14 mouse cellular contexts compared by ENCODE assay signal in genomic region chr11:96277151-96278044, GRCm38 (mm10). TPM values are rescaled to one million over a fixed set of nuclear protein-coding genes. Genes with fewer than 3 reads are reported as not detected.
DNase-seq lines count a peak whose midpoint lies in the region; ATAC-seq and TF ChIP-seq lines count a peak whose summit lies in the region.
"Had no signal": no experiment of that assay in that cellular context is flagged by ENCODE, and none has a peak within 500 bp of the region (broad histone marks: within the 10 kb centered on the region; RNA-seq: fewer than 3 reads in every experiment).

No protein-coding gene starts in this region.

- H3K27me3 ChIP-seq in kidney, adult 2 months (replicated peaks; ENCODE audit: control insufficient read depth, insufficient read depth, low read length): no peaks in the 10 kb centered on the region
- peaks cover 92% of the 10 kb centered on the region for H3K27me3 ChIP-seq in hindbrain, embryonic 14.5 days (ENCODE audit: control insufficient read depth, insufficient read depth, low read length)
- H3K27me3 ChIP-seq in kidney, embryonic 16.5 days (ENCODE audit: insufficient read depth, low read length): no peaks in the 10 kb centered on the region
- no peaks in the 10 kb centered on the region for H3K27me3 ChIP-seq in neural tube, embryonic 15.5 days (replicated peaks)

- H3K9me3 ChIP-seq in hindbrain, embryonic 14.5 days (ENCODE audit: control insufficient read depth, low read length): no peaks in the 10 kb centered on the region
- H3K9me3 ChIP-seq in kidney, embryonic 16.5 days (ENCODE audit: low read length): no peaks in the 10 kb centered on the region
- no peaks in the 10 kb centered on the region for H3K9me3 ChIP-seq in neural tube, embryonic 15.5 days (replicated peaks)
- H3K9me3 ChIP-seq: liver, embryonic 15.5 days had no signal

- H3K4me2 ChIP-seq in hindbrain, embryonic 14.5 days (replicated peaks): peak overlapping the region; percentile 32
- H3K4me2 ChIP-seq in kidney, embryonic 16.5 days (replicated peaks; ENCODE audit: low read depth, low read length): peak overlapping the region; percentile 90
- H3K4me2 ChIP-seq in neural tube, embryonic 15.5 days: peak overlapping the region; percentile 87
- H3K4me2 ChIP-seq: liver, embryonic 15.5 days had no signal

- H3K9ac ChIP-seq in hindbrain, embryonic 14.5 days: peak overlapping the region; percentile 33
- peak overlapping the region; percentile 78 for H3K9ac ChIP-seq in kidney, embryonic 16.5 days (replicated peaks; ENCODE audit: low read length)
- peak overlapping the region; percentile 59 for H3K9ac ChIP-seq in neural tube, embryonic 15.5 days (replicated peaks)
- H3K9ac ChIP-seq: liver, embryonic 15.5 days had no signal

- peaks cover 17% of the 10 kb centered on the region; the same call in 1 of the 2 replicates for H3K4me1 ChIP-seq in kidney, adult 2 months (ENCODE audit: control insufficient read depth, insufficient read depth, low read length)
- no peaks in the 10 kb centered on the region for H3K4me1 ChIP-seq in hindbrain, embryonic 14.5 days (replicated peaks; ENCODE audit: control insufficient read depth, insufficient read depth, low read length)
- H3K4me1 ChIP-seq in kidney, embryonic 16.5 days (ENCODE audit: insufficient read depth, low read length): peaks cover 69% of the 10 kb centered on the region
- peaks cover 89% of the 10 kb centered on the region for H3K4me1 ChIP-seq in neural tube, embryonic 15.5 days
- H3K4me1 ChIP-seq: liver, embryonic 15.5 days had no signal

- TF ChIP-seq POLR2A in kidney, adult 2 months (IDR thresholded peaks at IDR 0.05; ENCODE audit: low read depth, low read length): no peak

- peak overlapping the region; percentile 39 for H3K4me3 ChIP-seq in kidney, adult 2 months (ENCODE audit: insufficient read depth, low read depth, low read length)
- no peak overlapping the region for H3K4me3 ChIP-seq in hindbrain, embryonic 14.5 days (replicated peaks; ENCODE audit: low read length)
- peak overlapping the region; percentile 84 for H3K4me3 ChIP-seq in kidney, embryonic 16.5 days (ENCODE audit: low read length)
- peak overlapping the region; percentile 29 for H3K4me3 ChIP-seq in neural tube, embryonic 15.5 days (replicated peaks)
- H3K4me3 ChIP-seq: heart, adult 2 months; liver, embryonic 15.5 days had no signal

- no peak for DNase-seq in kidney, adult 2 months
- DNase-seq in kidney, adult 8-10 months: no peak
- DNase-seq in hindbrain, embryonic 14.5 days (ENCODE audit: low spot score): no peak
- DNase-seq in layer of hippocampus, postnatal 36 days: no peak
- DNase-seq: cerebellum, adult 8-10 months; heart, adult 2 months; retina, postnatal 1 day; thymus, postnatal 25 days had no signal

- WGBS in kidney, adult 2 months: 24% methylated on average over 35 of the region's 35 CpGs
- 3% methylated on average over 35 of the region's 35 CpGs for WGBS in hindbrain, embryonic 14.5 days
- 4% methylated on average over 35 of the region's 35 CpGs for WGBS in kidney, embryonic 16.5 days
- WGBS in neural tube, embryonic 15.5 days: 2% methylated on average over 35 of the region's 35 CpGs

- no peak for TF ChIP-seq CTCF in kidney, adult 2 months (conservative IDR thresholded peaks at IDR 0.05; ENCODE audit: insufficient read depth, insufficient read length, low read depth, low read length)

- H3K27ac ChIP-seq in kidney, adult 2 months (ENCODE audit: insufficient read depth, low read depth, low read length): peak overlapping the region; percentile 72
- peak overlapping the region; percentile 47 for H3K27ac ChIP-seq in hindbrain, embryonic 14.5 days
- H3K27ac ChIP-seq in kidney, embryonic 16.5 days (ENCODE audit: low read length): peak overlapping the region; percentile 86
- peak overlapping the region; percentile 99 for H3K27ac ChIP-seq in neural tube, embryonic 15.5 days (replicated peaks)
- H3K27ac ChIP-seq: heart, adult 2 months; liver, embryonic 15.5 days had no signal

- no peaks in the 10 kb centered on the region for H3K36me3 ChIP-seq in kidney, adult 2 months (ENCODE audit: control insufficient read depth, insufficient read depth, low read length)
- no peaks in the 10 kb centered on the region for H3K36me3 ChIP-seq in hindbrain, embryonic 14.5 days (replicated peaks; ENCODE audit: control insufficient read depth, insufficient read depth)
- no peaks in the 10 kb centered on the region for H3K36me3 ChIP-seq in kidney, embryonic 16.5 days (ENCODE audit: insufficient read depth, low read length)
- no peaks in the 10 kb centered on the region for H3K36me3 ChIP-seq in neural tube, embryonic 15.5 days
- H3K36me3 ChIP-seq: liver, embryonic 15.5 days had no signal

- ATAC-seq in hindbrain, embryonic 14.5 days (ENCODE audit: low FRiP score): no peak
- no peak for ATAC-seq in kidney, embryonic 16.5 days (ENCODE audit: low FRiP score, low TSS enrichment)
- no peak for ATAC-seq in neural tube, embryonic 15.5 days (ENCODE audit: low FRiP score)
- ATAC-seq in monocyte, adult 5-6 weeks (replicated peaks; ENCODE audit: insufficient number of reproducible peaks, low FRiP score, low TSS enrichment, poor library complexity, severe bottlenecking): no peak

RNA-seq across cellular contexts. Expression of gene Hoxb8, which starts 4.3 kb away (rescaled TPM):
- polyA plus RNA-seq in kidney, adult 2 months (2012; rRNA removed): 51.7 and 69.9 TPM in 2 replicates
- 41.2 and 50.6 TPM in 2 replicates for polyA plus RNA-seq in hindbrain, embryonic 14.5 days (2014; fragmentation: Nextera tagmentation; extraction: Ambion mirVana)
- 9.5 and 12.9 TPM in 2 replicates for polyA plus RNA-seq in kidney, embryonic 16.5 days (2015; fragmentation: Nextera tagmentation; extraction: Ambion mirVana)
- 63.1 and 71.8 TPM in 2 replicates for polyA plus RNA-seq in neural tube, embryonic 15.5 days (2015; fragmentation: Nextera tagmentation; extraction: Ambion mirVana)
- not detected for total RNA-seq in layer of hippocampus, postnatal 36 days (2021)
- total RNA-seq in monocyte, adult 5-6 weeks (2017): not detected in 3 replicates
- total RNA-seq: heart, adult 2 months; layer of hippocampus, postnatal 25 days; megakaryocyte, adult 5-6 weeks had no signal
- polyA plus RNA-seq: heart, adult 2 months; liver, embryonic 15.5 days had no signal

RNA-seq across cellular contexts. Expression of gene Hoxb9, which starts 6.1 kb away (rescaled TPM):
- polyA plus RNA-seq in kidney, adult 2 months (2012; rRNA removed): 27.8 and 29.6 TPM in 2 replicates
- 10.7 and 22.4 TPM in 2 replicates for polyA plus RNA-seq in hindbrain, embryonic 14.5 days (2014; fragmentation: Nextera tagmentation; extraction: Ambion mirVana)
- 21.5 and 24.5 TPM in 2 replicates for polyA plus RNA-seq in kidney, embryonic 16.5 days (2015; fragmentation: Nextera tagmentation; extraction: Ambion mirVana)
- 55.7 and 57.5 TPM in 2 replicates for polyA plus RNA-seq in neural tube, embryonic 15.5 days (2015; fragmentation: Nextera tagmentation; extraction: Ambion mirVana)
- total RNA-seq in layer of hippocampus, postnatal 36 days (2021): not detected
- total RNA-seq in monocyte, adult 5-6 weeks (2017): not detected in 3 replicates
- total RNA-seq: heart, adult 2 months; layer of hippocampus, postnatal 25 days; megakaryocyte, adult 5-6 weeks had no signal
- polyA plus RNA-seq: heart, adult 2 months; liver, embryonic 15.5 days had no signal

RNA-seq across cellular contexts. Expression of gene Hoxb7, which starts 9.0 kb away (rescaled TPM):
- 15.5 and 16.5 TPM in 2 replicates for polyA plus RNA-seq in kidney, adult 2 months (2012; rRNA removed)
- polyA plus RNA-seq in hindbrain, embryonic 14.5 days (2014; fragmentation: Nextera tagmentation; extraction: Ambion mirVana): 40.8 and 45.6 TPM in 2 replicates
- polyA plus RNA-seq in kidney, embryonic 16.5 days (2015; fragmentation: Nextera tagmentation; extraction: Ambion mirVana): 60.9 and 68.3 TPM in 2 replicates
- polyA plus RNA-seq in neural tube, embryonic 15.5 days (2015; fragmentation: Nextera tagmentation; extraction: Ambion mirVana): 101 and 115 TPM in 2 replicates
- not detected for total RNA-seq in layer of hippocampus, postnatal 36 days (2021)
- total RNA-seq in monocyte, adult 5-6 weeks (2017): not detected in 3 replicates
- total RNA-seq: heart, adult 2 months; layer of hippocampus, postnatal 25 days; megakaryocyte, adult 5-6 weeks had no signal
- polyA plus RNA-seq: heart, adult 2 months had no signal

RNA-seq across cellular contexts. Expression of gene Hoxb6, which starts 14.9 kb away (rescaled TPM):
- polyA plus RNA-seq in kidney, adult 2 months (2012; rRNA removed): 62.7 and 67.9 TPM in 2 replicates
- 71.4 and 90.1 TPM in 2 replicates for polyA plus RNA-seq in hindbrain, embryonic 14.5 days (2014; fragmentation: Nextera tagmentation; extraction: Ambion mirVana)
- 50.3 and 55.7 TPM in 2 replicates for polyA plus RNA-seq in kidney, embryonic 16.5 days (2015; fragmentation: Nextera tagmentation; extraction: Ambion mirVana)
- polyA plus RNA-seq in neural tube, embryonic 15.5 days (2015; fragmentation: Nextera tagmentation; extraction: Ambion mirVana): 109 and 135 TPM in 2 replicates
- not detected for total RNA-seq in layer of hippocampus, postnatal 36 days (2021)
- not detected in 3 replicates for total RNA-seq in monocyte, adult 5-6 weeks (2017)
- total RNA-seq: heart, adult 2 months; layer of hippocampus, postnatal 25 days; megakaryocyte, adult 5-6 weeks had no signal
- polyA plus RNA-seq: heart, adult 2 months had no signal

RNA-seq across cellular contexts. Expression of gene Hoxb5, which starts 25.7 kb away (rescaled TPM):
- 7.7 and 8.4 TPM in 2 replicates for polyA plus RNA-seq in kidney, adult 2 months (2012; rRNA removed)
- polyA plus RNA-seq in hindbrain, embryonic 14.5 days (2014; fragmentation: Nextera tagmentation; extraction: Ambion mirVana): 140 and 157 TPM in 2 replicates
- 19.2 and 24.3 TPM in 2 replicates for polyA plus RNA-seq in kidney, embryonic 16.5 days (2015; fragmentation: Nextera tagmentation; extraction: Ambion mirVana)
- polyA plus RNA-seq in neural tube, embryonic 15.5 days (2015; fragmentation: Nextera tagmentation; extraction: Ambion mirVana): 39.5 and 106 TPM in 2 replicates
- total RNA-seq in layer of hippocampus, postnatal 36 days (2021): not detected
- total RNA-seq in monocyte, adult 5-6 weeks (2017): not detected in 3 replicates
- total RNA-seq: layer of hippocampus, postnatal 25 days; megakaryocyte, adult 5-6 weeks had no signal

Comparison
In these comparisons a context has a peak if more than half of its experiments do, and no peak if none do; other contexts are left out.
1. H3K27ac ChIP-seq: peak in every context shown above with its lines; median percentile 99 in neural tube, embryonic 15.5 days; 86 in kidney, embryonic 16.5 days; 72 in kidney, adult 2 months; 47 in hindbrain, embryonic 14.5 days.
2. H3K4me2 ChIP-seq: peak in every context shown above with its lines; median percentile 90 in kidney, embryonic 16.5 days; 87 in neural tube, embryonic 15.5 days; 32 in hindbrain, embryonic 14.5 days.